Mouse (Mus musculus): ENCODE results near the gene Lcp2.

The Lcp2 gene

DNA sequence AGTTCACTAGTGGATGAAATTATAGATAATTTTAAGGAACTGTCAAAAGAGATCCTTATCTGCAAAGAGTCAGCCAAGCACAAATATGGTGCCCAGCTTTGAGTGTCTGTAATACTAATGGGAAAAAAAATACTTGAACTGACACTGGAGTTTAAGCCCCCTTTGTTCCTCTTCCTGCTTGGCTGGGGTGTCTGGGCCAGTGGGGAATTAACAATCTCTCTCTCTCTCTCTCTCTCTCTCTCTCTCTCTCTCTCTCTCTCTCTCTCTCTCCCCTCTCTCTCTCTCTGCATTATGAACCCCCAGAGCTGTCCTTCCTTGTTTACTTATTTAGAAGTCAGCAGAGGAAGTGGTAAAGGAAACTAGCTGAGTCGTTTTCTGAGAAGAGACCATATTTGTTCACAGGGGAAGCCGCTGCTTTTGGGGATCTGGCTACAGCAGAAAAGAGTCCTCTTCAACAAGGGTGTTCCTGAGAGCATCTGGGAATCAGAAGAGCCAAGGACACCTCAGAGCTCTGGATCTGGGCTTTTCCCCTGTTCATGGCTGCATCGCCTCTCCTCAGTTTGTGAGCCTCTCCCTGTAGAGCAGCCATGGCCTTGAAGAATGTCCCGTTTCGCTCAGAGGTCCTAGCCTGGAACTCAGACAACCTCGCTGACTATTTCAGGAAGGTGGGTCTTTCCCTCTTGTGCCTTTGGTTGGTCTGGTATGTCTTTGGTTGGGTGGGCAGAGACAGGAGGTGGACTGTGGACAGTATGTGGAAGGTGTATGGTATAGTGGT, at the start of gene Lcp2:
Lcp2 (plus strand) TSS at position 154 of the 775 bp plus-strand sequence.
- in situ Hi-C loops (cut with MboI, MseI): loop anchor here in 1 of 2 experiments (5.0 to 25.0 kb wide), 4 partner anchors 40 to 1335 kb away; no protein-coding TSS in a partner anchor

DNA sequence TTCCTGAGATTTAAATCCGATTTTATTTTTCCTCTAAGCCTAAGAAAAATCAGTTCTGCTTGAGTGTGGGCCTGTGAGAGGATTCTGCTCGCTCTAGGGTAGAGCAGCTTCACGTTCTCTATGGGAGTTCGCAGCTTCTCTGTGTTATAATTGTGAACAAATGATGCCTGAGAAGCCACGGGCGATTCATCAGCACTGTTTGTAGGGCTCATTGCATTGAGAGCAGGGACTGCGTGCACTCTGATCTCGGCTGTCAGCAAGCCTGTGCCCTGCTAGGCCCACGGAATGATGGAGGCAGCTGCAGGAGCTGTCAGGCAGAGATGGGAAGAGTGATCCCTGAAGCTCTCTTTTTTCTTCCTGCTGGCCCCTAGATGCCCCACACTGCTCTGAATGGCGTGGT, 48.5 kb upstream of the Lcp2 start:
- in situ Hi-C loops (cut with MboI, MseI): loop anchor here in 1 of 2 experiments (25.0 kb wide), 1 partner anchor 714 kb away; no protein-coding TSS in a partner anchor

DNA sequence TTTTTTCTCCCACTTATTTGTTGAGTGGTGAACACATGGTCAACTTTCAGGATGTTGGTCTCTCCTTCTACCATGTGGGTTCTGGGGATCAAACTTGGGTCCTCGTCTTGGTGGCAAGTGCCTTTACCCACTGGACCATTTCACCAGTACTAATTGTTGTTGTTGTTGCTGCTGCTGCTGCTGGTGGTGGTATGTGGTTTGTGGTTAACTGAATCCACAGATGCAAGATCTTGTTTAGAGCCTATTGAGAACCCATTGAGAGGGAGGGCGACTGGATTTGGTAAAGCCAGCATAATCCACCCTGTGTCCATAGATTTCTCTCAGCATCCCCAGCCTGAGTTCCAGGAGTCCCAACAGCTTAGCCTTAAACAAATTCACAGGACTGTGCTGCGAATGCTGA, 46.3 kb upstream of the Lcp2 start:
- in situ Hi-C loops (cut with MboI, MseI): loop anchor here in 1 of 2 experiments (5.0 kb wide), 1 partner anchor 72 kb away; no protein-coding TSS in a partner anchor

DNA sequence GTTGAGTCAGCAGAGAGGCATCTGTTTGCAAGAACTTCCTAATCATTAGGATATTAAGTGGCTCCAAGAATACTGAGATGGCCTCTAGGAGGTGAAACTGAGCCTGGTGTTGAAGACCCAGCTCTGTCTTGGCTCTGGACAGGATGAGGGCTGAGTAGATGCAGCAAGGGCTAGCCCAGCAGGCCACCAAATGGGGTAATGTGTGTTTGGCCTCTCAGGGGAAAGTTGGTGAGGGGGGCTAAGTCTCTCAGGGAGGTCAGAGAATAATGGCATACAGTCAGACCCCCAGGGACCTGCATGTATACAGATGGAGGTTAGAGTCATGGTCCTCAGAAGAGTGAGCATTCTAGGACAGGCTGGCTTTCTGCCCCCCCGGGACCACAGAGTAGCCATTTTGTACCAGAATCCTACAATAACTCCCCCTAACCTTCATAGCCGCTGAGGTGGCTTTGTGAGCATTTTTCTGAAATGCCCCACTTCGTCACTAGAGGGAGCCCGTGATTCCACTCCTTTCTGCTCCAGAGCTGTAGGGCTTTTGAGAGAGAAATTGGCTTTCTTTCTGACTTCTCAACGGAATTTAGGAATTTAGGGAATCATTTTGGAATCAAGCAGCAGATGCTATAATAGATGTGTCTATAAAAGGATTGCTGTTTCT, 44.7 kb upstream of the Lcp2 start:
- in situ Hi-C loops (cut with MboI, MseI): loop anchor here in 1 of 2 experiments (5.0 kb wide), 1 partner anchor 70 kb away; no protein-coding TSS in a partner anchor

DNA sequence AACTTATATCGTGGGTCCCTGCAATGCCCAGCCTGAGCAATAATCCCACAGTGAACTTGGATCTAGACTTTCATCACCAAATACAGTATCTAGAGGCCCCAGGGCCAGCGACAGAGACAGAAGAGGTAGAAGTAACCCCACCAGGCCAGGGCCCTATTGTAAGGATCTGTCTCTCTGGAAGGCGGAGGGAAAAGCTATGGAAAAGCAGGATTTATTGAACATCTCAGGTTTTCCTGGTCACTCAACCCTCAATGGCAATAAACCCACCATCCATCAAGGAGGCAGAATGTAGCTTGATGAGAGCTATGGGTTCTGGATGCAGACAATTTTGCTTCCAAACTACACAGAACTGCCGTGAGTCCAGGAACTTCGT, 44.1 kb upstream of the Lcp2 start:
- in situ Hi-C loops (cut with MboI, MseI): loop anchor here in 1 of 2 experiments (5.0 kb wide), 1 partner anchor 70 kb away; no protein-coding TSS in a partner anchor

DNA sequence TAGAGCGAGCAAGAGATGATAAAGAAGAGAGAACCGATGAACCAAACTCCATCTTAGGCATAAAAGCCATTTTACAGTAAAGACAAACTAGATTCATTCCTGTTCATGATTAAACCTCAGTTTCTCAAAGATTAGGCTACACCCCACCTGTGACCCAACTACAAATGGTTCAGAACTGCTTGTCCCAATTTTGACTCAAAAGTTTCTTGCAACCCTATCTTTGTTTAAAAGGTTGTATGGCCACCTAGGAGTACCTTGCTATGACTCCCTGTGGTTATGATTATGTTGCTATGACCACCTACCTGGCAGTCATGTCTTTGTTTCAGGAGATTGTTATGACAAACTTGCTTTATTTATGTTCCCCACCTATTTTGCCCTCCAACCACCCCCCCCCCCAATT, 39.1 kb upstream of the Lcp2 start:
- in situ Hi-C loops (cut with MboI, MseI): loop anchor here (5.0 kb wide), 4 partner anchors 35 to 75 kb away; partner anchors contain the start of gene Lcp2 (in 1 of the 2)

DNA sequence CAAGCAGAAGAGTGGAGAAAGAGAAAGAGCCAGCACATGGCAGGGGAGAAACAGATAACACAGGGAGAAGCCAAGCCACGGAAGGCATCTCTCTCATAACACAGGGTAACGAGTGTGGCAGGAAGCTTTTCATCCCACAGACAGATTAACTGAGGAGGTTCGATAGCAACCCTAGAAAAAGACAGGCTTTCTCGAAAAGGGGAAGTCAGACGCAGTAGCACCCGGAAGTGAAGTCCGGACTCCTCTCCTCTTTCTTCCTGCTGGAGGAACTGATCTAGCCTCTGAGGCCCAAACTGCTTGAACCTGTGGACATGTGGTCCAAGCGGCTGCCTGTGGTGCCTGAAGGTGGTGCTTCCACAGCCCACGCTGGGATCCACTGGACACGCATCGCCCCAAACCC, 38.5 kb upstream of the Lcp2 start:
- in situ Hi-C loops (cut with MboI, MseI): loop anchor here (5.0 kb wide), 4 partner anchors 34 to 76 kb away; partner anchors contain the start of gene Lcp2 (in 1 of the 2)

DNA sequence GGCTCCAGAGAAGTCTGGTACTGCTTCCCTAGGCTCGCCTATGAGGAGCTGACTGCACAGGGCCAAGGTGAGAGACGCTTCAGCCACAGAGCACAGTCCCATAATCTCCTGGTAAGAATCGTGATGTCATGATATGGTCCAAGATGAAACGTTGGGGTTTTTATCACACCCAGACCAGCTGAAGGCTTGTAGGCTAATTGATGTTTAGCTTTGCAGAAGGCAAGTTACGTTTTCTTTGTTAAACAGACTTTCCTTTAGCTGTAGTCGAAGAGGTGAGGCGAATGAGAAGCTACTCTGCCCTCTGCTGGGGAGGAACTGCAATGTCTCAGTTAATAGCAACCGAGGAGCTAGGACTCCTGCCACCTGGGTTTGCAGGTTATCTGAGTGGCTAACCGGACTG, 38.0 kb upstream of the Lcp2 start:
- in situ Hi-C loops (cut with MboI, MseI): loop anchor here (5.0 kb wide), 4 partner anchors 34 to 76 kb away; partner anchors contain the start of gene Lcp2 (in 1 of the 2)

DNA sequence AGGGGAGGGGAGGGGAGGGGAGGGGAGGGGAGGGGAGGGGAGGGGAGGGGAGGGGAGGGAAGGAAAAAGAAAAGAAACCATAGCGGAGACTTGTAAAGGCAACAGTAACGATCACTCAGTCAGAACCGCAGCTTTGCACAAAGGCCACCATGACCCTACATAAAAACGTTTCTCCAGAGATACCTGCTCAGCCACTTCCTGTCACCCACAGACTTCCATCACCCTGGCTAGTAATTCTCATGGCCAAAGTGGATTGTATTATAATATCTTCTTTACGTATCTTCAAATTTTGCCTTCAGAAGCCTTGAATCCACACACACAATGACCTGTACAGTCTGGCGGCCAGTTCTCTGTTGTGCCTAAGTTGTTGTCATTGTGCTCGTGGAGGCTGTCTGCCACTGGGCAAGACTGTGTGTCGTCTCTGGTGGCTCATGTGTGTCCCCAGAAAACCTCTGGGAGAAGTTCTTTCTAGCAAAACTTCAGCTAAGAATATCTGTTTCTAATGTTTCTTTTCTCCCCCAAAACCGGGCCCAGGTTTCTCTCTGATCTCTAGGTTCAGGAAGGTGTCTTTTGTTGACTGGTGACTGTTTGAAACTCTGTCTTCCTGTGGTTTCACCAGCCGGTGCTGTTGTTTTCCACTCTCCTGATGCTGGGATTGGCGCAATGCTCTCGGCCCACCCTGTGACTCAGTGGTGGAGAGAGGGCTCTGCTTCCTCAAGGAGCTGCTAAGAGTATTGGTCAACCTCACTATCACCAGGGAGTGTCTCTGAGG, 37.2 kb upstream of the Lcp2 start:
- in situ Hi-C loops (cut with MboI, MseI): loop anchor here (5.0 kb wide), 4 partner anchors 33 to 77 kb away; partner anchors contain the start of gene Lcp2 (in 1 of the 2)

DNA sequence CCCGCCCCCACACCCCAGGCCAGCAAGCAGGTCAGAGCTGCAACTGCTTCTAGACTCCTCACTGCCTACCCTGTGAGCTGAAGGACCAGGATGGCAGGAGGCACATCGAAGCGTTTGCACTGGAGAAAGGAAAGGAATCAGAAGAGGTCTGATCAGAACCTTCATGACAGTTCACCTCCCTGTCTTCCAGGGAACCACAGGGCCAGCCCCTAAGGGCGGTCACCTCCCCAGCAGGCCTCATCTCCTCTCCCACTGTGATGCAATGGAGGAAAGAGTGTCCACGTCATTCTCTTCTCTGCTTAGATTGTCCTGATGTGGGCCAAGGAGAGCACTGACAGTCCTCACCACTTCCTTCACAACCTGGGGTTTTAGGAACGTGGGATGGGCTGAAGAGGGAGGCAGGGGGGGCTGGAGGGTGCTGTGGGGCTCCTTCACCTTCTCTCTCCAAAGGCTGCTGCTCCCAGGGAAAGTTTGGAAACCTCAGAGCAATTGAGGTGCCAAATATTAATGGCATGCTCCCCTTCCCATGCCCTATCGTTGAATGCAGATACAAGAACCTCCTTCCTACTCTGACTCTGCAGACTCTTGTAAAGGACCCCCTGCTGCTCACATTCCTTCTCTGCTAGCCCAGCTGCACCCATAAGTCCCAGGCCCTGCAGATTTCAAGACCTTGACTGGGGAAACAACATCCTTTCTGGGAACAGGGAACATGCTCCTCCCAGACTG, 36.4 kb upstream of the Lcp2 start:
- in situ Hi-C loops (cut with MboI, MseI): no loop called here

DNA sequence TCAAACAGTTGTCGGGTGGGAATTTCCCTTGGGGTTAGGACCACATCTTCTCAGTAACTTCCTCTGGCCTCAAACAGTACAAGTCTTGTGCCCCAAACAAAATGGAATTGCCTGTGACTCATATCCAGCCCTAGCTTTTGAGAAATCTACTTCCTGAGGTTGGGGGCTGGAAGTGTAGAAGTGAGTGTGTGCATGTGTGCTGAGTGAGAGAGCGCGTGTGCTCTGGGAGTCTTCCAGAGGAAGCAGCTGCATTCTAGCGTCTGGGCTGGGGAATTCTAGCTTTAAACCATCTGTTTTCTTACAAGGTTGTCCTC, 35.9 kb upstream of the Lcp2 start:
- in situ Hi-C loops (cut with MboI, MseI): no loop called here

DNA sequence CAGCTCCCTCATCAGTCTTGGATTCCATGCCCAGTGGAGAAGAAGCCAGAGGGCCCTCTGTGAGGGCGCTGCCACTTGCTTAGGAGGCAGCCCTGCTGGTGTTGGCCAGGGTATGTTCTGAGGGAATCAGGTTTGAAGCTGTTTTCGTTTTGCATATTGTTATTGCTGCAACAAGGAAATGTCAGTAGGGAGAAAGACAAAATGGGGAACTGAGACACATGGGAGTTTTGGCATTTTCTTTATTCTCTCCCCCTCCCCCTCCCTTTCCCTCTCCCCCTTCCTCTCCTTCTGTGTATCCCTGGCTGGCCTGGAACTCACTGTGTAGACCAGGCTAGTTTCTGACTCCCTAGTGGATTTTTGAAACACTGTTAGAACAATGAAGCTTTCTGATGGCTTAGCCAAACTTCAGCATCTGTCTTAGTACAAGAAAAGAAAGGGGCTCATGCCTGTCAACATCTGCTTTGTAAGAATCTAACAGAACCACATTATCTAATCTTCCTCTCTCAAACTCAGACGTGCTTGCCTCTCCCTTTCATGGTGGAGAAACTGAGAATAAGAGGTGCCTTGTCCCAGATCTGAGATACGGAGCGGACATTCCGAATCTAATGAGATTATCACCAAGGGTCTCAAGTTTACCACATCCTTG, 34.6 kb upstream of the Lcp2 start:
- in situ Hi-C loops (cut with MboI, MseI): no loop called here

DNA sequence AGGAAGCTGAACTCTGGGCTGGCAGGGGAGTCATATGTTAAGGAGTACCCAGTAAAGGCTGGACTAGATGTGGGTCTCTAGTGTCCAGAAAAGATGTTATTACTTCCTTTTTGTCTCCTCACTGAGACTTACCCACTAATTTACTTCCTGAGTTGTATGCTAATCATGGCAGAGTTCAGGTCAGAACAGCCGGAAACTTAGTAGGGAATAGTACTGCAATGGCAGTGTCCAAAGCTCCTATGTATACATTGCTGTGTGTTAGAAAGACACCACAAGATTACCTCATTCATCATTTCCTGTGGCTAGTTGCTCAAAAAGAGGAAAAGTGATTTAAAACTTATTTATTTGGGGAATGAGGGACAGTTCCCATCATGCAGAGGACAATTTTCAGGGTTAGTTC, 21.6 kb upstream of the Lcp2 start:
- in situ Hi-C loops (cut with MboI, MseI): loop anchor here in 1 of 2 experiments (25.0 kb wide), 2 partner anchors 737 to 1313 kb away; no protein-coding TSS in a partner anchor

DNA sequence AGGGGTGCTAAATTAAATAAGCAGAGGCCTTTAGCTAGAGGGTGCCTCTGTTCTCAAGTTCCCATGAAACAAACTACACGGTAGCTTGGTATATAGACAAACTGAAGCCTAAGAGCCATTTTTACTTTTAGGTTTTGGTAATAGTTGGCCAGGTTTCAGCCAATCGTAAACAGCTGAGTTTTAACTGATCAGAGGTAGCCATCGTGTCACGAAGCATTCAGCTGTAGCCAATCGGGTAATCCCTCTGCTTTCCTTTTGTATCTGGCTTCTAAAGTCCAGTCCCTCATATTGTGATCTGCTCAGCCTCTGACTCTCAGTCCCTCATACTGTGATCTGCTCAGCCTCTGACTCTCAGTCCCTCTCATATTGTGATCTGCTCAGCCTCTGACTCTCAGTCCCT, 17.1 kb upstream of the Lcp2 start:
- in situ Hi-C loops (cut with MboI, MseI): loop anchor here (5.0 to 25.0 kb wide), 4 partner anchors 655 to 1317 kb away; partner anchors contain the start of gene Dock2 (in 1 of the 2)

DNA sequence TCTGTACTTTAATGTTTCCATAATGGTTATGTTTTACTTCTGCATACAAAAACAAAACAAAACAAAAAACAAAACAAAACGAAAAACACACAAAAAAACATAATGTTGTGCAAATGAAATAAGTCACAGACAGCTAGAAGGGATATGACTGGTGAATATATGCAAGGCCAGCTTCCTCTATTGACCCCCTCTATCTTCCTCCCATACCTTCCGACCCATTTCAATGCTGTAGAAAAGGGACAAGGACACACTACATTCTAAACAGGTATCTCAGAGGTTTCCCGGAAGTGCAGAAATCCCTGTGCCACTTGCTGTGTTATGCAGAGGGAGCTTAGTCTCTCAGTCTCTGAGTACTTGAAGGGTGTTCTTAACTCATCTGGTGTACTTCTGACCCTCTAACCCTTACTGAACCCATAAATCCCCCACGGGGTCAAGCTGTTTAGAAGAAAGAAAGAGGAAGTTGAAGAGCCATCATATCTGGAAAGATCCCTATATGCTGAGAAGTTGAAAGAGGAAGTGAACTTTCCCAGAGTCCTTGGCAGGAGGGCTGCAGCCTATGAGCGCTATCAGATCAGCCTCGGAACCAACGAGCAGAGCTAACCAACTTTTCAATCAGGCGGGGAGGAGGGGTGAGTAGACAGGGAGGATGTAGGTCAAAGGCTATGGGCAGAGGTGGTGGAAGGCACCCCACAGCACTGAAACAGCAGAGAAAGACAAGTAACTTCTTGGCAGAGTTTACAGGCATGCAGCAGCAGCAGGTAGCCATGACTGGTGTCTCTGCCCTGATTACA, 15.5 kb upstream of the Lcp2 start:
- in situ Hi-C loops (cut with MboI, MseI): loop anchor here (5.0 to 25.0 kb wide), 4 partner anchors 654 to 1319 kb away; partner anchors contain the start of gene Dock2 (in 1 of the 2)

DNA sequence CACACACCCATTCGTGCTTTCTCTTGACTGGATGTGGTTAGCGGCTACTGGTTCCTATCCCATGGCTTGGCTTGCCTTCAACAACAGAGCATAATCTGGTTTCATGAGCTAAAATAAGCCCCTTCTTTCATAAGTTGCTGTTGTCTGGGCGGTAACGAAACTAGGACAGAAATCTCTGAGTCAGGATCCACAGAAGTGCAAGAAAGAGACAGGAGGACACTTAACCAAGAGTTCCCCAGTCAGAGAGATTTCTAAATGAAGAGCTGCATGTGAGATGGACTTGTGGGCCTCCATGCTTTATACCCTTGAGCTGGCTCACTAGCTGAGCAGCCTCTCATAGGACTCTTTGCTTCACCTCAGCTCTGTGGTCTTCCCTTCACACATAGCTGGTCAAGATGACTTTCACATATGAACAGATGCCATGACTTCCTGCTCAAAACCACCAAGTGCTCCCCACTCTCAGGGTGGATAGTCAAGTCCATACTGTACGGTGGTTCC, 12.7 kb upstream of the Lcp2 start:
- in situ Hi-C loops (cut with MboI, MseI): loop anchor here (5.0 to 25.0 kb wide), 4 partner anchors 651 to 1322 kb away; partner anchors contain the start of gene Dock2 (in 1 of the 2)

DNA sequence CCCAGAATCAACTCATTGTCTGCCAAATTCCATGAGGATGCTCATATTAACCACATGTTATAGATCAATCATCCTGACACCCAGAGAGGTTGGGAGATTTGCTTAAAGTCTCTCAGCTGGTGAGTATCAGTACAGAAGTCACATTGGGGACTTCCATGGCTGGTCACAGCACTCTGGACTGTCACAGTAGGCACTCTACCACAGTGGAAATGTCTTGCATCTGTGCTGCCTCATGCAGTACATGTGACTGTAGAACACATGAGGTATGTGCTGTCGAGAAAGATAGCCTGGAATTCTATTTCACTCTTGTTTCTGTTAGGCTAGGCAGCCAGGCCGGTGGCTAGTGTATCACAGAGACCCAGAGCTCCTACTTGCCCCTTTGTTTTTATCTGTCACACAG, 11.9 kb upstream of the Lcp2 start:
- in situ Hi-C loops (cut with MboI, MseI): loop anchor here (5.0 to 25.0 kb wide), 4 partner anchors 650 to 1322 kb away; partner anchors contain the start of gene Dock2 (in 1 of the 2)

DNA sequence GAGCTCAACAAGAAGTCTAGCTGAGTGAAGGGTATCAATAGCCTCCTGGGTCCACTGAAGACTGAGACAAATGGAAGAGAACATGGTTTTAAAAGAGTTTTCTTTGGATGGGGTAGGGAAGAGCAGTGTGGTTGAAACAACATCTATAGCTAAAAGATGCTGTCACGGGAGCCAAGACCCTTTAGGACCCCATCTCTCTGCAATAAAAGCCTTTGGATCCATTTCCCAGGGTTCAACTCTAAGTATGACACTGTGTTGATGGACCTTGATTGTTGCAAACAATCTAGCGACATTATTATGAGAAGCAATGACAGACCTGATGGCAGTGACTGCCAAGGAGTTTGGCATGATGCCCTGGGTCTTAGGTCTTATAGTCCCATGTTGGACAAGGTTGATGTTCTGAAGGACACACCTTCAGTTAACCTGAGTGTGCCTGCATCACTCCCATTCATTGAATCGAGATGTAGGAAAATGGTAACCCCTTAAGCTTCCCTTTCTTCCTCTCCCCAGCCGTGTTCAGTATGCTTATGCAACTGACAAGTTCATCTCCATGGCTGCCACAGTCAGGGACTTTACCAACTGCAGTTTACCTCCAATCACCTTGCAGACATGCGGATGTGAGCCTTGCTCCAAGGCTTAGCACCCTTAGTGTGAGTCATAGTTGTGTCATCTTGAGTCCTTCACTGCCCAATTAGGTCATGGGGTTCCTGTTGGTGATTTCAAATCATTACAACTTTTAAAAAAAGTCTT, 10.6 kb upstream of the Lcp2 start:
- in situ Hi-C loops (cut with MboI, MseI): loop anchor here (10.0 to 25.0 kb wide), 3 partner anchors 649 to 1324 kb away; no protein-coding TSS in a partner anchor
